19 mouse cellular contexts compared by ENCODE assay signal in the genomic region with DNA sequence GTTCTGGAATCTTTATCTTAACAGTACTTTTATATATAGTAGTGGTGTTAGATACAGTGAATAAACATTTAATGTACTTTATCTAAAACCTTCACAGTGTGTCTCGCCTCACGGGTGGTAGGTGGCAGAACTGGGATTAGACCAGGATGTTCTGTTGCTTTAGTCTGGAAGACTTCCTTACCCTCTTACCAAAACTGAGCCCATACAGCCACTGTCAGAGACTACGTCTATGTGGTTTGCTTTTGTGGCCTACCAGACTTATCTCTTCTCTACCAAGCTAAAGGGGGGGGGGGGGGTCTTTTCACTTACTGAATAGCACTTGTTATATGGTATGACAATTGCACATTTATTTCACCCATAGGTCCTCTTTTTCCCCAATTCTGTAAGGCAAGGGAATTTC.
"Had no signal": no experiment of that assay in that cellular context is flagged by ENCODE, and none has a peak within 500 bp of the region (broad histone marks: within the 10 kb centered on the region; RNA-seq: fewer than 3 reads in every experiment).

No protein-coding gene starts in this region.

- DNase-seq: lung, adult 18-20 months; lung, embryonic 14.5 days; lung, postnatal 10 days; lung, postnatal 4 days; retina, postnatal 1 day; right cerebral cortex, adult 18-20 months; right cerebral cortex, postnatal 25 days; right cerebral cortex, postnatal 4 days; spleen, adult 18-20 months; thymus, adult 18-20 months; thymus, postnatal 14 days; thymus, postnatal 36 days had no signal

- H3K27me3 ChIP-seq: megakaryocyte, embryonic 14.5 days; neural tube, embryonic 13.5 days; neural tube, embryonic 15.5 days had no signal

- H3K9me3 ChIP-seq: megakaryocyte, embryonic 14.5 days; midbrain, embryonic 13.5 days; neural tube, embryonic 13.5 days; neural tube, embryonic 15.5 days had no signal

- ATAC-seq: midbrain, embryonic 13.5 days; midbrain, embryonic 16.5 days had no signal

- H3K36me3 ChIP-seq: midbrain, embryonic 13.5 days; neural tube, embryonic 13.5 days; neural tube, embryonic 15.5 days had no signal

- H3K9ac ChIP-seq: lung, embryonic 14.5 days; midbrain, embryonic 13.5 days; neural tube, embryonic 15.5 days had no signal

- H3K4me3 ChIP-seq: megakaryocyte, embryonic 14.5 days; midbrain, embryonic 13.5 days; myocyte; neural tube, embryonic 13.5 days; neural tube, embryonic 15.5 days had no signal

- H3K27ac ChIP-seq: midbrain, embryonic 13.5 days; neural tube, embryonic 13.5 days; neural tube, embryonic 15.5 days had no signal

- H3K4me2 ChIP-seq: lung, embryonic 14.5 days; midbrain, embryonic 11.5 days; midbrain, embryonic 13.5 days; neural tube, embryonic 13.5 days; neural tube, embryonic 15.5 days had no signal
